Mouse (Mus musculus): Measurements from ENCODE around the gene Pcbp4. TPM values are rescaled to one million over a fixed set of nuclear protein-coding genes. Genes with fewer than 3 reads are reported as not detected.
"Not testable (repeated sequence)": the region's sequence is repeated elsewhere in the genome, so short reads cannot be mapped to it uniquely, and the experiment has no call there.

Gene Pcbp4
- total RNA-seq, 1 experiment from 2014 or later, result 1.2 TPM

DNA sequence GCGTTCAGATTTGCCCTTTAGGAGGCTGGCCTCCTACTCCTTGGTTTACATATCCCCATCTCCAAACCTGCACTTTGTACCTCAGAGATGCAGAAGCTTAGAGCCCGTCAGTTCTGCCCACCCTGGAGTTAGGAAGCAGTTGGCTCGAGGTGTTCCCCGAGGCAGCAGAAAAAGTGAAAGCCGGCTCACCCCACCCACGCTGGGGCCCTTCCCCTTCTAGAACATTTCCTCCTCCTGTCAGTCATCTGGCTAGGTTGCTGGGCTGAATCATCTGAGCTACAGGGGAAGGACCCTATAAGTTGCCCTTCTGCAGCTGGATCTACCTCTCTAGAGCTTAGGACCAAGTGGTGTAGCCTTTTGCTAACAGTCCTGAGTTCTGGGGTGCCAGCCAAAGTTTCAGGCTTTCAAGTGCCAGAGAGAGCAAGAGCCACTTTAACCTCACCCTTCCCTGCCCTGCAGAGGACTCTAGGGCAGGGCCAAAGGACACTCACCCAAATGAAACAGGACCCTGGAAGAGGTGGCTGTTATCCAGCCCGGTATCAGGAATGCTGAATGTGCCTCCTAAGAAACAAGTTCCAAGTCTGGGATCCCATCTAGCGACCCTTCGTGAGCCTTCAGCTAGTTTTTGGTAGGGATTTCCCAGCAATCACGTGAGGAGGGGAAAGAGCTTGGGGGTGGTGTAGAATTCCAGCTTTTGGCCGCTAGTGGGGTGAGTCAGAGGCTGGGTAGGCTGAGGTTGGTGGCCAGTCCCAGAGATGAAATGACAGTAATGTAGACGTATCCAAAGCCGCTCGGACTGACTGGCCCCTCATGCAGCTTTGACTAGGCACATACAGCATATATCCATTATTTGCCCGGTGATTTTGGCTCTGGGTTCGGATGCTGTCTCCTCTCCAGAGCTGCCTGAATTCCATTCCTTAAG lies 23.2 kb downstream of the Pcbp4 start:
- no peak for ATAC-seq (ENCODE audit: extremely low read depth, insufficient number of reproducible peaks, low FRiP score, poor library complexity, severe bottlenecking)

DNA sequence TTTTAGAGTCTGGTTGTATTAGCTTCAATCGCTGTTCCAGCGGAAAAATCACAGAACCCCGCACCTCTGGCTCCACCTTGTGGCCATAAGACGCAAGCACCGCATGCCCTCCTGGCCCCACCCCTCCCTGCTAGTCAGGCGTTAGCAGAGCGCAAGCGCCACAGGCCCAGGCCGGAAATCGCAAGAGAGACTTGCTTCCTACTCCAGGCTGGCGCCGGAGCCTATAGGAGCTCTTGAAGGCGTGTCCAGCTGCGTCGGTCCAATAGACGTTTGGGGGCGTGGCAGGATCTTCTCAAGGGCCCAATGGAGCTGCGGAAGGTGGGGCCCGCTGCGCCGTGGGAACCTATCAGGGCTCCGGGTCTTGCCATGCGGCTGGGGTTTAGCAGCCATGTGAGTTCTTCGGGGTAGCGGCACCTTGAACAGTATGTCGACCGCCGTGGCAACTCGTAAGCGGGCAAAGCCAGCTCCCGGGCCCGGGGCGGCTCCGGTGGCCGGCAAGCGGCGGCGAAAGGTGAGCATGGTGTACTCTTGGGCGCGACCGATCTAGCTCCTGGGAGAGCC lies 23.9 kb downstream of the Pcbp4 start, which contains the start of gene Parp3:
Gene Parp3 (minus strand): TSS at position 26 of the 561 bp plus-strand sequence.
- ATAC-seq (ENCODE audit: extremely low read depth, insufficient number of reproducible peaks, low FRiP score, poor library complexity, severe bottlenecking), result peak; percentile 92

DNA sequence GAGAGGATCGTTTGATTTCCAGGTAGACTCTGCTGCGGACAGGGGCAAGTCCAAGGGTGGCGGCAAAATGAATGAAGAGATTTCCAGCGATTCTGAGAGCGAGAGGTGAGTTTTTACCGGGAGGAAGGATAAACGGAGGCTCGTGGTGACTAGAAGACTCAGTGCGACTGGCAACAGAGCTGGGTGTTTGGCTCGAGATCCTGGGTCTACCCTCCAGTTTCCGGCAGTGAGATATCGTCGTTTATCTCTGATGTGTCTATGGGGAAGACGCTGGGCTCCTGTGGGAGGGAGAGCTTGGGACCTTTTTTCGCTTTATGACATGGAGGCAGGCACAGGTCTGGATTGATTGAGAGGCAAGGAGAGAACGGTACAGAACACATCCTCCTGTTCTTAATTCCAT lies 24.6 kb downstream of the Pcbp4 start:
- no peak for ATAC-seq (ENCODE audit: extremely low read depth, insufficient number of reproducible peaks, low FRiP score, poor library complexity, severe bottlenecking)

DNA sequence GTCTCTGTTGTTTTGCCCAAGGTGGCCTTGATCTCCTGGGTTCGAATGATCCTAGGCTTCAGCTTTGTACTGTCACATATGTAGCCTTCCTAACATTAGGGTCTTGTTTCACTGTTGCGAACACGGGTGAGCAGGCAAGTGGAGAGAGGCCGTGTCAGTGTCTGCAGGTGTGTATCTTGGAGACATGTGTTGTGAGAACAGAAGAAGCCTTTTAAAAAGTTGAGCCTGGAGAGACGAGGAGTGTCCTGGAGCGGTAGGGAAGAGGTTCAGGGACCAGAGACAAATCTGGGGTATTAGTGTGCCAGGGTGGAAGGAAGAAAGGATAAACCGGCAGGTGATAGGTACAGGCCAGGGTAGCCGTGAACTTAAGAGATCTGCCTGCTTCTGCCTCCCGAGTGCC lies 25.0 kb downstream of the Pcbp4 start:
- no peak for ATAC-seq (ENCODE audit: extremely low read depth, insufficient number of reproducible peaks, low FRiP score, poor library complexity, severe bottlenecking)

DNA sequence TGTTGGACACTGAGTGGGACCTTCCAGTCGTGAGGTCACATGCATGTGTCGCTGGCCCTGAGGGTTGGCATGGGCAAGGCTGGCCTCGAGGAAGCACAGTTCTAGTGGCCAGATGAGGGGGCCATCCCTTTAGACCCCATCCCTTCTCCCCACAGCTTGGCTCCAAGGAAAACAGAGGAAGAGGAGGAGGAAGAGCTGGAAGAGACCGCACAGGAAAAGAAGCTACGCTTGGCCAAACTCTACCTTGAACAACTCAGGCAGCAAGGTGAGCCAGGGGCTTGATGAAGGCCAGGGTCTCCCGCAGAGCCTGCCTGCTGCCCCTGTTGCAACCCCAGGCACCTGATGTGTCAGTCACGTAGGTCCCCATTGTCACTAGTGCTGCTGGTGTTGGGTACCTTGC lies 27.4 kb downstream of the Pcbp4 start:
- no peak for ATAC-seq (ENCODE audit: extremely low read depth, insufficient number of reproducible peaks, low FRiP score, poor library complexity, severe bottlenecking)

DNA sequence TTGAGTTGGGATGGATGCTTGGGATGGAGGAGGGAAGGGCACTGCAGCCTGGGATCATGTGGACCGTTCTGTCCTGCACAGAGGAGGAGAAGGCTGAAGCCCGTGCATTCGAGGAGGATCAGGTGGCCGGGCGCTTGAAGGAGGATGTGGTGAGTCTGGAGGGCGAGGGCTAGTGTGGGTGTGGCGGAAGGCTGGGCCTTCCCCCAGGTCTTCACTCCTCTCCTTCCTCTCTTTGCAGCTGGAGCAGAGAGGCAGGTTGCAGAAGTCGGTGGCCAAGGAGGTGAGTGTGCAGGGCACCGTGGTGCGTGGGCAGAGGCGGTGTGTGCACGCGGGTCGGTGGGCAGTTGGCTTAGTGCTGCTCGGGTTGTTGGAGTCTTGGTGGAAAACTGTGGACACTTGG lies 28.0 kb downstream of the Pcbp4 start:
- no peak for ATAC-seq (ENCODE audit: extremely low read depth, insufficient number of reproducible peaks, low FRiP score, poor library complexity, severe bottlenecking)

DNA sequence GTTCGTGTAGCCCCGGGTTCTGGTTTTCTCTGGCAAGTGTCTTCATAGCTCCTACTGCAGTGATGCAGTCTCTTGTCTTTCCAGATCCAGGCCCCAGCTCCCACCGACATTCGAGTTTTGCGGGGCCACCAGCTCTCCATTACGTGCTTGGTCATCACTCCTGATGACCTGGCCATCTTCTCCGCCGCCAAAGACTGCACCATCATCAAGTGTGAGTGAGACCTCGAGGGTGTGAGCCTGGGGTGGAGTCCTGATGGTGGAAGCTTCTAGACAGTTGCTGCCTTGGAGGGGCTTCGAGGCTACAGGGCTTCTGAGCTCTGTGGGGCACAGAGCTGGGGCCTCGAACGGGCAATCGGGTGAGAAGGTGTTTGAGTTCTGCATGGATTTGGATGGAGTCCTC lies 28.6 kb downstream of the Pcbp4 start:
- ATAC-seq (ENCODE audit: extremely low read depth, insufficient number of reproducible peaks, low FRiP score, poor library complexity, severe bottlenecking), result no peak

DNA sequence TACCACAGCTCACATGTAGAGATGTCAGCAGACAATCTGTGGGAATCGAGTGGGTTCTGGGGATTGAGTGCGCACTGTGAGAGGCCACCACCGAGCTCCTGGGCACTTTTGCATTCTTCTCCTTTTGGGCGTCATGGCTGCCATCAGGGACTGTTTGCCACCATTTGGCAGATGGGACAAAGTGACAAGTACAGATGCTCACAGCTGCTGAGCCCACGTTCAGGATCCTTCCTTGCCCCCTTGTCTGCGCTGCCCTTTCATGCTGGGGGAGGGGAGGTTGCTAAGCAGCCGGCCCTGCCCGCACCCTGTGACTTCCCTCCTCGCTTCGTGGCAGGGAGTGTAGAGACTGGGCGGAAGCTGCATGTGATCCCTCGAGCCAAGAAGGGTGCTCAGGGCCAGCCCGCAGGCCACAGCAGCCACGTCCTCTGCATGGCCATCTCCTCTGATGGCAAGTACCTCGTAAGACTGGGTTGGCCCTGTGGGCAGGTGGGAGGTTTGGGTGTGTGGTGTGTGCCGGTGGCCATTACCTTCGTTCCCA lies 29.6 kb downstream of the Pcbp4 start:
- no peak for ATAC-seq (ENCODE audit: extremely low read depth, insufficient number of reproducible peaks, low FRiP score, poor library complexity, severe bottlenecking)

DNA sequence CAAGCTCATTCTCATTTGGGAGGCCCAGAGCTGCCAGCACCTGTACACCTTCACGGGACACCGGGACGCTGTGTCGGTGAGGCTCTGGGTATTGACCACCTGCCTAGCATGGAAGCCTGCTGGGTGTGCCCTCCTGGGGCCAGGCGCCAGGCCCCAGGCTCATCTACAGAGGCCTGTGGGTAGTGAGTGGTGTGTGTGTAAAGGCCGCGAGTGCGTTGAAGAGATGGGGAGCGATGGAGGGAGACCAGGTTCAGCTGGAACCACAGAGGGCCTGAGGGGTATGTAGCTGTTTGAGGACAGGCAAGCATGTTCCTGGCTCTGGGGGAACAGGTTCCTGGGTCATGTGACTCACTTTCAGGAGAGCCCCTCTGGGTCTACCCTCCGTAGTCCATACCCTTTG lies 30.0 kb downstream of the Pcbp4 start:
- ATAC-seq (ENCODE audit: extremely low read depth, insufficient number of reproducible peaks, low FRiP score, poor library complexity, severe bottlenecking), result no peak

DNA sequence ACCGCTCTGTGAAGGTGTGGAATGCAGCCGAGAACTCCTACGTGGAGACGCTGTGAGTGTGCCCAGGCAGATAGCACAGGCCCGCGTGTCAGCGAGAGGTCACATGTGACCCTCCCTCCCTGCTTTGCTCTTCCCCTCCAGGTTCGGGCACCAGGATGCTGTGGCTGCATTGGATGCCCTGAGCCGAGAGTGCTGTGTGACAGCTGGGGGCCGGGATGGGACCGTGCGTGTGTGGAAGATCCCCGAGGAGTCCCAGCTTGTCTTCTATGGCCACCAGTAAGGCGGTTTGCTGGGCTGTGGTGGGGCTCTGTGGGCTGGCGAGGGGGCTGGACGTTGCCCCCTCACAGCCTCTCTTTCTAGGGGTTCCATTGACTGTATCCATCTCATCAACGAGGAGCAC lies 30.5 kb downstream of the Pcbp4 start:
- ATAC-seq (ENCODE audit: extremely low read depth, insufficient number of reproducible peaks, low FRiP score, poor library complexity, severe bottlenecking), result no peak

DNA sequence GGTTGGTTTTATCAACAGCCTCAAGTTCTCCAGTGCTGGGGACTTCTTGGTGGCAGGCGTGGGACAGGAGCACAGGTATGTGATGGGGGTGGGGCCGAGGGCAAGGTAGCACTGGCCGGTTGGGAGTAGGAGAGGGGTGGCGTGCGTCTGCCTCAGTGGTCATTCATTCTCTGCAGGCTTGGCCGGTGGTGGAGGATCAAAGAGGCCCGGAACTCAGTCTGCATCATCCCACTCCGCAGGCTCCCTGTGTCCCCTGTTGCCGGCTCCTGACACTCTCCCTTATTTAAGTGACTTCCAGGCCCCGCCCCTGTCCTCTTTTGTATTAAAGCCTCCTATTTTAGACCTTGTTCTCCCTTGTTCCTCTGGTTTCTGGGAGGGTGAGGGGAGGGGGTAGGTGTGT lies 32.0 kb downstream of the Pcbp4 start:
- no peak for ATAC-seq (ENCODE audit: extremely low read depth, insufficient number of reproducible peaks, low FRiP score, poor library complexity, severe bottlenecking)

DNA sequence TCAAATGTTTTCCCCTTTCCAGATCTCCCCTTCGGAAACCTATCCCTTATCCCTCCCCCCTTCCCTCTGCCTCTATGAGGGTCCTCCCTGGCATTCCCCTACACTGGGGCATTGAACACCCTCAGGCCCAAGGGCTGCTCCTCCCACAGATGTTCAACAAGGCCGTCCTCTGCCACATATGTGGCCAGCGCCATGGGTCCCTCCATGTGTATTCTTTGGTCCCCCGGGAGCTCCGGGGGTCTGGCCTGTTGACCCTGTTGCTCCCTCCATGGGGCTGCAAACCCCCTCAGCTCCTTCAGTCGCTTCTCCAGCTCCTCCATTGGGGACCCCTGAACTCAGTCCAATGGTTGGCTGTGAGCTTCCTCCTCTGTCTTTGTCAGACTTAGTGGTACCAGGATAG lies 34.5 kb downstream of the Pcbp4 start:
- not testable (repeated sequence) for ATAC-seq (ENCODE audit: extremely low read depth, insufficient number of reproducible peaks, low FRiP score, poor library complexity, severe bottlenecking)

DNA sequence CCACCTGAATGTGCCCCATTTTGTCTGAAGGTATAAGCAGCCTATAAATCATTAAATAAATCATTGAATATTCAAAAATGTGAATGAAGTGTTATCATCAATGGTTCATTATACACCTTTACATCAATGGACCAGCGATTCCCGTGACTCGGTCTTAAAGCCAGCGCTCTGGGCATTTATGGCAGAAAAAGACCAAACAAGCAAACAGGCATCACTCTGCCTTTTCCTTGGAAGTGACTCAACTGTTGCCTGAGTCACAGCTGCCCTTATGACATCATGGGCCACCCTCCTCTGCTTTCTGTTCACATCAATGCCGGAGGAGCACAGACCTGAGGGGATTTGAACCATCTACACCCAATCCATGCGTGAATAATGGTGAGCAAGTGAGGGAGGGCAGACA lies 46.6 kb downstream of the Pcbp4 start, which contains the start of gene Iqcf1:
Gene Iqcf1 (plus strand): TSS at position 301 of the 400 bp plus-strand sequence.
- no peak for ATAC-seq (ENCODE audit: extremely low read depth, insufficient number of reproducible peaks, low FRiP score, poor library complexity, severe bottlenecking)

DNA sequence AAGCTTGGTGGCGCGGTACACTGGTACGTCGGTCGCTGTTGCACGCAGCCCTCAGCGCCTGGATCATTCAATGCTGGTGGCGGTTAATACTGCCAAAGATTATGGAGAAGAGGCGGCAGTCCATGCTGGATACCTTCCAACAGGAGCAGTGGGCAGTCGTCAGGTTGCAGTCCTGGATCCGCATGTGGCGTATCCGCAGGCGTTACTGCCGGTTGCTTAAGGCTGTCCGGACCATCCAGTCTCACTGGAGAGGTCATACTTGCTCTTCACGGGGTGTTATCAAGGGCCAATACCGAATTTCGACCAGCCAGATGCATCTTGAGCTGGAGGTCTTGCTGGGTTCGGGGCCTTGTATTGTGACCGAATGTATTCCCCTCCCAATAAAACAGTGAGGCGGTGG lies 48.8 kb downstream of the Pcbp4 start:
- no peak for ATAC-seq (ENCODE audit: extremely low read depth, insufficient number of reproducible peaks, low FRiP score, poor library complexity, severe bottlenecking)

DNA sequence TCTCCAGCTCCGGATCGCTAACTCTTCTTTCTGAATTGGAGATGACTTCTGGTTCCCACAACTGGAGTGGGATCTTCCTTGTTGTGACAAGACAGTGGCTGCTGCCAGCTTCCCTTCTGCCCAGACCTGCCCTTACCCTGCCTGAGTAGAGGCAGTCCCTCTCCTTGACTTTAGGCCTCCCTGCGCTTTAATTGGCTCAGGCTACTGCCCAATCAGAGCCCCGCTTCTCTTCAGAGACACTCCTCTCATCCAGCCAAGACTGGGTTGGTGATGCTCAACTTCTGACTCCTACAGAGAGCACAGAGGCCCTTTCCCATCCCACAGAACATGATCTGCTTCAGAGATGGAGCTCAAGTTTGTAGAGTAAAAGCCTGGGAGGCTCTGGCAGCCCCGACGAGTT lies 51.2 kb downstream of the Pcbp4 start:
- ATAC-seq (ENCODE audit: extremely low read depth, insufficient number of reproducible peaks, low FRiP score, poor library complexity, severe bottlenecking), result no peak

DNA sequence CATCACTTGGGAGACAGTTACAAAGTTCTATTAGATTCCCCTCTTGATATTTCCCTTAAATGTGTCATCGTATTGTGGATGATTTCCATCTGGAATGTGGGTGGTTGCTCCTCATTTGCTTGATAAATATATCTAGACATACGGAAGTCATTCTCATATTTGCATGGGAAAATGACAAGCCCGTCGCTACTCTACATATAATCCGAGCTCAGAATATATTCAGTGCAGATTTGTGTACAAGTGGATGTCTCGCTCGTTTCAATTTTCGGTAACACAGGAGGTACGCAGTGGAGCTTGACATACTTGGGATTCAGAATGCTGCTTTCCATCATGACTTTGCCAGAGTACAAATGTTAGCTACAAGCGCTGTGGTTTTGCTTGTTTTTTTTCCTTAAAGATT lies 56.3 kb downstream of the Pcbp4 start:
- no peak for ATAC-seq (ENCODE audit: extremely low read depth, insufficient number of reproducible peaks, low FRiP score, poor library complexity, severe bottlenecking)

DNA sequence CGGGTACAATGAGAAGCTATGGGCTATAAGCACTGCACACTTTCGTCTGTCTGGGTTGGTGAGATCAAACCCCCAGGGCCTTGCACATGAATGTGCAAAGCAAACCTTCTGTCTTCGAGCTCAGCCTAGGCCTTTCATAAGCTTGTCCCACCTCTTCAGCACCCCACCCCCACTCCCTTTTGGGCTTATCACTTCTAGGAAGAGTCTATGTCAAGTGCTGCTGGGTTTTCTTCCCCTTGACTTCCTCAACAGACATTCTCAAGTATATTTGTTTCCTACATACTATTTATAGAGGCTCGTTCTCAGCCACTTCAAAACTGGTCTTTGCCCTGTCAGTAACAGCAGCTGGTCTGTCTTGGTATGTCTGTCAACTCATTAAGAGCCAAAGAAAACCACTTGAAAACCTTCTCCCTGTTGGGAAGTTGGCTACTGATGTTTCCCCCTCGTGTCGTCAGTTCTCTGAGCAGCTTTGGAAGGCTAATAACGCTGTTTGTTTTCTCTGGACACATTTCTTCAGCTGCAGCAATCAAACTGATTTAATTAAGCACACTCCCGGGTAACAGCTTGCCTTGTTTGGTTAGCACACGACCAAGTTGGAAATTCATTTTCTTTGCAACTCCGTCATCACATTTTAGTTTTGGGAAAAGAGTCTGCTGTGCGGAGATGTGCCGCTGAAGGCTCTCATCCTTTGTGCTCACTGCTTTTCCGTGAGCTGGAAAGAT lies 59.8 kb downstream of the Pcbp4 start:
- ATAC-seq (ENCODE audit: extremely low read depth, insufficient number of reproducible peaks, low FRiP score, poor library complexity, severe bottlenecking), result no peak

DNA sequence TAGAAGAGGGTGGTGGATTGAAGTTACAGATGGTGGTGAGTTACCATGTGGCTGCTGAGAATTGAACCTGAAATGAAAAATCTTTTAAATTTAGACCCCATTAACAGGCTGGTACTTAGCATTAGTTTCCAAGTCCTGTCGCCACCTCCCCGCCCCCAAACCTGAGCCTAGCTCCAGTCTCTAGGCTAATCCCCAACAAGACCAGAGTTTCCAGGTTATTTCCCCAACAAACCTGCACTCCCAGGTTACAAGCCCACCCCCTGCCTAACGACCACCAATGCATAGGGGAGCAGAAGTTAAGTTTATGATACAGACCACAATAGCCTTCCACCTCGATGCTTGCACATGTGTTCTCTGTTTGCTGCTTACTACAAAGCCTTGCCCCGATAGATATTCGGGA lies 60.5 kb downstream of the Pcbp4 start:
- no peak for ATAC-seq (ENCODE audit: extremely low read depth, insufficient number of reproducible peaks, low FRiP score, poor library complexity, severe bottlenecking)
